Mouse (Mus musculus) spleen, embryonic (tissue): ENCODE results near the gene Abcg5.

ENCODE experiments used
- CTCF ChIA-PET: fragments of 350-600 bp; sonication (Branson Sonifier 250); formaldehyde crosslinking; loops from one replicate; lab custom pipeline; 2022; lab: Charles Lee

The Abcg5 gene

GRCm38 (mm10) chr17:84682734-84683717 is at the start of gene Abcg5:
Gene Abcg5, minus strand, starts transcription at chr17:84683011.
- CTCF ChIA-PET: interaction anchor here (0.6 kb wide), 1 partner anchor 49 kb away, joined by 5 read pairs; no protein-coding TSS in a partner anchor

- CTCF ChIA-PET: no interaction called here
Observed at GRCm38 (mm10) chr17:84732612-84733011, 49.8 kb upstream of the Abcg5 start.

GRCm38 (mm10) chr17:84731361-84731760 is 48.5 kb upstream of the Abcg5 start:
- CTCF ChIA-PET: interaction anchor here (0.7 kb wide), 1 partner anchor 48 kb away, joined by 5 read pairs; the partner anchor contains the start of gene Abcg5

GRCm38 (mm10) chr17:84729140-84729539 is 46.3 kb upstream of the Abcg5 start:
- CTCF ChIA-PET: no interaction called here

GRCm38 (mm10) chr17:84728201-84728911 is 45.5 kb upstream of the Abcg5 start:
- CTCF ChIA-PET: interaction anchor here (1.0 kb wide), 1 partner anchor 33 kb away, joined by 4 read pairs; no protein-coding TSS in a partner anchor

GRCm38 (mm10) chr17:84725163-84725562 is 42.4 kb upstream of the Abcg5 start:
- CTCF ChIA-PET: no interaction called here

- CTCF ChIA-PET: no interaction called here
Observed at GRCm38 (mm10) chr17:84724028-84724427, 41.2 kb upstream of the Abcg5 start.

GRCm38 (mm10) chr17:84719105-84719504 is 36.3 kb upstream of the Abcg5 start:
- CTCF ChIA-PET: no interaction called here

GRCm38 (mm10) chr17:84717416-84717815 is 34.6 kb upstream of the Abcg5 start:
- CTCF ChIA-PET: interaction anchor here (0.6 to 0.7 kb wide), 2 partner anchors 14 to 18 kb away, joined by 5 to 8 read pairs; no protein-coding TSS in a partner anchor

GRCm38 (mm10) chr17:84716252-84716872 is 33.6 kb upstream of the Abcg5 start:
- CTCF ChIA-PET: no interaction called here

- CTCF ChIA-PET: no interaction called here
Observed at GRCm38 (mm10) chr17:84714930-84715329, 32.1 kb upstream of the Abcg5 start.

- CTCF ChIA-PET: interaction anchor here (0.6 kb wide), 1 partner anchor 773 kb away, joined by 3 read pairs; no protein-coding TSS in a partner anchor
Observed at GRCm38 (mm10) chr17:84713563-84714164, 30.9 kb upstream of the Abcg5 start.

GRCm38 (mm10) chr17:84709403-84709851 is 26.6 kb upstream of the Abcg5 start:
- CTCF ChIA-PET: interaction anchor here (0.6 kb wide), 1 partner anchor 70 kb away, joined by 3 read pairs; no protein-coding TSS in a partner anchor

GRCm38 (mm10) chr17:84708818-84709217 is 26.0 kb upstream of the Abcg5 start:
- CTCF ChIA-PET: no interaction called here

GRCm38 (mm10) chr17:84707407-84707806 is 24.6 kb upstream of the Abcg5 start:
- CTCF ChIA-PET: no interaction called here

- CTCF ChIA-PET: interaction anchor here (0.5 to 0.7 kb wide), 2 partner anchors 1026 to 1274 kb away, joined by 3 to 4 read pairs; no protein-coding TSS in a partner anchor
Observed at GRCm38 (mm10) chr17:84698727-84699126, 15.9 kb upstream of the Abcg5 start.

GRCm38 (mm10) chr17:84696537-84696936 is 13.7 kb upstream of the Abcg5 start:
- CTCF ChIA-PET: no interaction called here

GRCm38 (mm10) chr17:84693741-84694140 is 10.9 kb upstream of the Abcg5 start:
- CTCF ChIA-PET: no interaction called here

GRCm38 (mm10) chr17:84690111-84690510 is 7.3 kb upstream of the Abcg5 start:
- CTCF ChIA-PET: no interaction called here

- CTCF ChIA-PET: no interaction called here
Observed at GRCm38 (mm10) chr17:84689316-84689715, 6.5 kb upstream of the Abcg5 start.

- CTCF ChIA-PET: no interaction called here
Observed at GRCm38 (mm10) chr17:84688834-84689233, 6.0 kb upstream of the Abcg5 start.
